Mouse (Mus musculus) ES-E14 (cell line): ENCODE data around the gene Cda. TPM values are rescaled to one million over a fixed set of nuclear protein-coding genes. Genes with fewer than 3 reads are reported as not detected.

Experiments
- DNase-seq: peaks from one replicate; pipeline ENCODE4 v3.0.0-alpha.2; 2013; ENCODE audit warnings: low read depth, low spot score
- H3K27ac ChIP-seq: 2 replicates; pipeline ENCODE4 v1.5.1; 2012; ENCODE audit warnings: low read depth, mild to moderate bottlenecking, low read length, moderate library complexity, mixed read lengths; ENCODE audit not compliant: poor library complexity, insufficient read depth, severe bottlenecking
- H3K36me3 ChIP-seq: 2 replicates; pipeline ENCODE4 v1.6.1; 2012; ENCODE audit warnings: mild to moderate bottlenecking, low read length, moderate library complexity, mixed read lengths; ENCODE audit not compliant: control insufficient read depth, poor library complexity, insufficient read depth, severe bottlenecking
- H3K4me1 ChIP-seq, 2 experiments: fragments of 150-350 bp in 1 of 2; sonication (generic) in 1 of 2; 2 replicates each; pipeline ENCODE4 v1.6.1; 2012; ENCODE audit warnings: low read length in 2 of 2, mild to moderate bottlenecking in 1 of 2, mixed read lengths in 1 of 2; ENCODE audit not compliant: control insufficient read depth in 2 of 2, insufficient read depth in 2 of 2, poor library complexity in 1 of 2
- H3K4me3 ChIP-seq, 2 experiments: fragments of 150-350 bp in 1 of 2; sonication (generic) in 1 of 2; 2 replicates each; pipeline ENCODE4 v1.5.1; 2012; ENCODE audit warnings: low read length in 2 of 2, low read depth in 1 of 2, mild to moderate bottlenecking in 1 of 2, mixed read lengths in 1 of 2; ENCODE audit not compliant: insufficient read depth in 1 of 2, poor library complexity in 1 of 2, severe bottlenecking in 1 of 2
- H3K9ac ChIP-seq: 2 replicates; pipeline ENCODE4 v1.6.1; 2012; ENCODE audit warnings: low read depth, mild to moderate bottlenecking, low read length, mixed read lengths; ENCODE audit not compliant: poor library complexity, insufficient read depth, severe bottlenecking
- H3K9me3 ChIP-seq: fragments of 150-350 bp; sonication (generic); 2 replicates; pipeline ENCODE4 v1.6.1; 2012; ENCODE audit warnings: low read depth, mild to moderate bottlenecking, low read length; ENCODE audit not compliant: control insufficient read depth, insufficient read depth
- CHD2 ChIP-seq: IDR thresholded peaks from 2 replicates; pipeline ENCODE4 v1.6.1; 2014; ENCODE audit warnings: mild to moderate bottlenecking, low read depth, low read length, inconsistent platforms
- HCFC1 ChIP-seq: IDR thresholded peaks from 2 replicates; pipeline ENCODE4 v1.6.1; 2012; ENCODE audit warnings: low read length, inconsistent platforms, borderline replicate concordance; ENCODE audit not compliant: insufficient read depth
- MAFK ChIP-seq: IDR thresholded peaks from 2 replicates; pipeline ENCODE4 v1.6.1; 2014; ENCODE audit warnings: mild to moderate bottlenecking, low read depth, low read length, inconsistent platforms; ENCODE audit not compliant: insufficient read depth
- ZC3H11A ChIP-seq: IDR thresholded peaks from 2 replicates; pipeline ENCODE4 v1.6.1; 2012; ENCODE audit warnings: low read depth, mild to moderate bottlenecking, inconsistent platforms, low read length, borderline replicate concordance
- ZNF384 ChIP-seq: IDR thresholded peaks from 2 replicates; pipeline ENCODE4 v1.6.1; 2012; ENCODE audit warnings: low read depth, low read length, inconsistent platforms
- in situ Hi-C, 2 experiments: fragments of 600-800 bp; cut with MboI; formaldehyde crosslinking; loops; one replicate each; pipeline ENCODE4 v1.15.1; 2025; ENCODE audit warnings: low sequenced_read_pairs in 2 of 2, inconsistent platforms in 1 of 2; ENCODE audit not compliant: unreplicated experiment in 2 of 2
- total RNA-seq: library from RNA; depleted of rRNA; stranded (reverse); fragments of 300-350 nt; gene quantifications from 2 replicates; pipeline ENCODE4 v1.2.3, GENCODE M21; 2012

The Cda gene
- total RNA-seq, 1 experiment: 3.1 TPM

DNA sequence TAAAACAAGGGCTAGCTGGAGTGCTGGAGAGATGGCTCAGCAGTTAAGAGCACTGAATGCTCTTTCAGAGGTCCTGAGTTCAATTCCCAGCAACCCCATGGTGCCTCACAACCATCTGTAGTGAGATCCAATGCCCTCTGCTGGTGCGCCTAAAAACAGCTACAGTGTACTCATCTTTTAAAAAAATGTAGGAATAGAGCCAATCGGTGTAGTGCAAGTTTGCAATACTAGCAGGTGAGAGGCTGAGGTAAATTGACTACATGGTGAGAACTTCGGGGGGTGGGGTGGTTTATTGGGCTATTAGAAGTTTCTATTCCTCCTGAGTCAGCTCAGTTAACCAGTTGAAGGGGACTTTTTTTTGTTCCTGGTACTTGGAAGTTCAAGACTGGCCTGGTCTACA, 7.3 kb upstream of the Cda start:
- in situ Hi-C loops: no loop called here
- no peaks in the 10 kb centered on the region for H3K36me3 ChIP-seq
- H3K9ac ChIP-seq: no peak overlapping the region
- no peak overlapping the region for H3K4me3 ChIP-seq
- peaks cover 0 to 2% of the 10 kb centered on the region in 2 experiments; a peak in 1 of 4 replicates for H3K4me1 ChIP-seq
- H3K9me3 ChIP-seq: no peaks in the 10 kb centered on the region
- H3K27ac ChIP-seq: no peak overlapping the region
- no peak for DNase-seq
- TF ChIP-seq ZC3H11A: no peak
- TF ChIP-seq ZNF384: peak; percentile 57; the same call in 1 of the 2 replicates

DNA sequence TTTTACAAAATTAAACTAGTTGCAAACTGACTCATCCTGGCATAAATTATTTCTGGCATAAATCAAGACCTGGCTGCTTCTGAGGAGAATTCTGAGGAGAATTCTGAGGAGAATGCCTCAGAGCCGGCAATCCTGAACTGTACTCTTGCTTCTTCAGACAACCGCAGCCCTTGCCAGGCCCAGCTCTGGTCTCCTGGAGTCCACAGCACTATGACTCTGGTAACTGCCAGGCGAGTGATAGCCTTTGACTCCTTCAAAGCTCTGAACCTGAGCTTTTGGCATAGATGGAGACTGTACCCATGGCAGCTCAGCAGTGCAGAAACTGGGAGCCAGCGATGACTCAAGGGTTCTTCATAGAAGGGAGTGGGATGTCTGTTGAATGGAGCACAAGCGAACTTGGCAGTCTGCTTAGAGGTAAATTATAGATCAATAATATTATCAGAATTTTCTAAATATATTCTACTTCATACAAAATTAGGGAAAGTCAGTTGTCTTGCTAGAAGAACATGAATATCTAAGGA, 3.3 kb upstream of the Cda start:
- H3K36me3 ChIP-seq: no peaks in the 10 kb centered on the region
- in situ Hi-C loops: no loop called here
- no peak overlapping the region for H3K9ac ChIP-seq
- no peak overlapping the region for H3K27ac ChIP-seq
- no peak for DNase-seq
- no peaks in the 10 kb centered on the region for H3K9me3 ChIP-seq
- no peak overlapping the region for H3K4me3 ChIP-seq
- peaks cover 0 to 2% of the 10 kb centered on the region in 2 experiments; a peak in 1 of 4 replicates for H3K4me1 ChIP-seq
- TF ChIP-seq MAFK (no peak), HCFC1 (no peak), ZC3H11A (no peak), CHD2 (no peak), ZNF384 (no peak)

- TF ChIP-seq ZC3H11A (no peak), CHD2 (no peak), HCFC1 (no peak), ZNF384 (no peak), MAFK (no peak)
- DNase-seq: no peak
- in situ Hi-C loops: no loop called here
- Histone ChIP-seq H3K4me1 (peaks cover 0 to 4% of the 10 kb centered on the region in 2 experiments; a peak in 2 of 4 replicates), H3K36me3 (no peaks in the 10 kb centered on the region), H3K9ac (no peak overlapping the region), H3K4me3 (no peak overlapping the region), H3K9me3 (no peaks in the 10 kb centered on the region), H3K27ac (no peak overlapping the region)
Measured at GRCm38 (mm10) chr4:138368498-138369260, 887 bp upstream of the Cda start.

DNA sequence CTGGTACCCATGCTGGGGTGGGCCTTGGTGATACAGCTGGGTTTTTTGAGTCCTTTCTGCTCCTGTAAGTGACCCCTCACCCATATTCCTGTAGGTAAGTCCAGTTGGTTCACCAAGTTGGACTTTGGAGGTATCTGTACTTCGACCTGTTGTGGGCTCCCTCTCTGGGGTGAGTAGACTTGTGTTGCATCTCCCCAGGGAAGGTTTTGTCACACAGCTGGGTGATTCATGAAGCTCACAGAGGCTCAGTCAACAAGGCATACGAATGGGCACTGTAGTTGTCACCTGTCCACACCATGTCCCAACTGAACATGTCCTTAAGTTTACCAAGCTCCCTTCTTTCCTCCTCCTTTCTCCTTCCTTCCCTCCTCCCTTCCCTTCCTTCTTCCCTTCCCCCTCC, 1.2 kb downstream of the Cda start:
- Histone ChIP-seq H3K9ac (no peak overlapping the region), H3K36me3 (no peaks in the 10 kb centered on the region), H3K4me1 (peaks cover 0 to 12% of the 10 kb centered on the region in 2 experiments; a peak in 2 of 4 replicates), H3K4me3 (no peak overlapping the region), H3K9me3 (no peaks in the 10 kb centered on the region), H3K27ac (no peak overlapping the region)
- no peak for DNase-seq
- TF ChIP-seq HCFC1 (no peak), MAFK (no peak), ZC3H11A (no peak), ZNF384 (no peak), CHD2 (no peak)
- in situ Hi-C loops: no loop called here
